Mouse (Mus musculus): ENCODE measurements at regions not wholly inside any gene's neighbourhood (a gene's known extent, or its start where the extent isn't known, plus 50 kb on each side); places are given as distances from the start of the nearest gene placed in this dataset.

- no peaks in the 10 kb centered on the region for H3K4me1 ChIP-seq (ENCODE audit: control insufficient read depth, insufficient read depth, low read length)
- H3K9me3 ChIP-seq (replicated peaks; ENCODE audit: control insufficient read depth, low read length): no peaks in the 10 kb centered on the region
- 65% methylated on average over 1 of the region's 1 CpGs for WGBS
- no peak for ATAC-seq (replicated peaks; ENCODE audit: extremely low read depth, insufficient read depth, low FRiP score)
- H3K4me3 ChIP-seq (ENCODE audit: low read length): no peak overlapping the region
- no peaks in the 10 kb centered on the region for H3K36me3 ChIP-seq (ENCODE audit: control insufficient read depth, insufficient read depth)
- no peak overlapping the region for H3K27ac ChIP-seq (ENCODE audit: low read length)
- H3K9ac ChIP-seq (ENCODE audit: low read length): no peak overlapping the region
- no peak overlapping the region for H3K4me2 ChIP-seq (ENCODE audit: low read depth, low read length)
- H3K27me3 ChIP-seq (ENCODE audit: control insufficient read depth, insufficient read depth, low read length): no peaks in the 10 kb centered on the region
Observed at GRCm38 (mm10) chr17:51459119-51459518, 280.0 kb upstream of the Tbc1d5 start.

GRCm38 (mm10) chr17:51415746-51416145 is 236.6 kb upstream of the Tbc1d5 start:
- 55% methylated on average over 6 of the region's 6 CpGs for WGBS
- Histone ChIP-seq H3K4me2 (ENCODE audit: low read depth, low read length) (no peak overlapping the region), H3K4me3 (ENCODE audit: low read length) (no peak overlapping the region), H3K27ac (ENCODE audit: low read length) (no peak overlapping the region), H3K9ac (ENCODE audit: low read length) (no peak overlapping the region), H3K36me3 (ENCODE audit: control insufficient read depth, insufficient read depth) (no peaks in the 10 kb centered on the region), H3K4me1 (ENCODE audit: control insufficient read depth, insufficient read depth, low read length) (no peaks in the 10 kb centered on the region), H3K9me3 (replicated peaks; ENCODE audit: control insufficient read depth, low read length) (no peaks in the 10 kb centered on the region), H3K27me3 (ENCODE audit: control insufficient read depth, insufficient read depth, low read length) (no peaks in the 10 kb centered on the region)
- ATAC-seq (replicated peaks; ENCODE audit: extremely low read depth, insufficient read depth, low FRiP score): no peak; the same call in 1 of the 2 replicates

- H3K36me3 ChIP-seq (ENCODE audit: control insufficient read depth, insufficient read depth): no peaks in the 10 kb centered on the region
- no peaks in the 10 kb centered on the region for H3K4me1 ChIP-seq (ENCODE audit: control insufficient read depth, insufficient read depth, low read length)
- WGBS: 57% methylated on average over 4 of the region's 4 CpGs
- no peak overlapping the region for H3K4me2 ChIP-seq (ENCODE audit: low read depth, low read length)
- no peaks in the 10 kb centered on the region for H3K27me3 ChIP-seq (ENCODE audit: control insufficient read depth, insufficient read depth, low read length)
- no peaks in the 10 kb centered on the region for H3K9me3 ChIP-seq (replicated peaks; ENCODE audit: control insufficient read depth, low read length)
- H3K9ac ChIP-seq (ENCODE audit: low read length): no peak overlapping the region
- ATAC-seq (replicated peaks; ENCODE audit: extremely low read depth, insufficient read depth, low FRiP score): no peak
- no peak overlapping the region for H3K27ac ChIP-seq (ENCODE audit: low read length)
- H3K4me3 ChIP-seq (ENCODE audit: low read length): no peak overlapping the region
Observed at GRCm38 (mm10) chr17:51414304-51414703, 235.2 kb upstream of the Tbc1d5 start.

- Histone ChIP-seq H3K9me3 (replicated peaks; ENCODE audit: control insufficient read depth, low read length) (no peaks in the 10 kb centered on the region), H3K27me3 (ENCODE audit: control insufficient read depth, insufficient read depth, low read length) (no peaks in the 10 kb centered on the region), H3K4me2 (ENCODE audit: low read depth, low read length) (no peak overlapping the region), H3K9ac (ENCODE audit: low read length) (no peak overlapping the region), H3K4me1 (ENCODE audit: control insufficient read depth, insufficient read depth, low read length) (no peaks in the 10 kb centered on the region), H3K36me3 (ENCODE audit: control insufficient read depth, insufficient read depth) (no peaks in the 10 kb centered on the region), H3K27ac (ENCODE audit: low read length) (no peak overlapping the region), H3K4me3 (ENCODE audit: low read length) (no peak overlapping the region)
- no peak for ATAC-seq (replicated peaks; ENCODE audit: extremely low read depth, insufficient read depth, low FRiP score)
Observed at GRCm38 (mm10) chr17:51413741-51414140, 234.6 kb upstream of the Tbc1d5 start.

- no peaks in the 10 kb centered on the region for H3K27me3 ChIP-seq (ENCODE audit: control insufficient read depth, insufficient read depth, low read length)
- no peak overlapping the region for H3K4me2 ChIP-seq (ENCODE audit: low read depth, low read length)
- H3K4me1 ChIP-seq (ENCODE audit: control insufficient read depth, insufficient read depth, low read length): no peaks in the 10 kb centered on the region
- no peak overlapping the region for H3K27ac ChIP-seq (ENCODE audit: low read length)
- H3K4me3 ChIP-seq (ENCODE audit: low read length): no peak overlapping the region
- 85% methylated on average over 12 of the region's 12 CpGs for WGBS
- no peaks in the 10 kb centered on the region for H3K9me3 ChIP-seq (replicated peaks; ENCODE audit: control insufficient read depth, low read length)
- no peak overlapping the region for H3K9ac ChIP-seq (ENCODE audit: low read length)
- ATAC-seq (replicated peaks; ENCODE audit: extremely low read depth, insufficient read depth, low FRiP score): no peak
- no peaks in the 10 kb centered on the region for H3K36me3 ChIP-seq (ENCODE audit: control insufficient read depth, insufficient read depth)
Observed at GRCm38 (mm10) chr17:51411545-51412094, 232.5 kb upstream of the Tbc1d5 start.

GRCm38 (mm10) chr17:51408894-51409293 is 229.7 kb upstream of the Tbc1d5 start:
- no peaks in the 10 kb centered on the region for H3K4me1 ChIP-seq (ENCODE audit: control insufficient read depth, insufficient read depth, low read length)
- no peaks in the 10 kb centered on the region for H3K27me3 ChIP-seq (ENCODE audit: control insufficient read depth, insufficient read depth, low read length)
- no peak overlapping the region for H3K9ac ChIP-seq (ENCODE audit: low read length)
- no peaks in the 10 kb centered on the region for H3K9me3 ChIP-seq (replicated peaks; ENCODE audit: control insufficient read depth, low read length)
- peak overlapping the region; percentile 48 for H3K27ac ChIP-seq (ENCODE audit: low read length)
- H3K4me2 ChIP-seq (ENCODE audit: low read depth, low read length): no peak overlapping the region
- WGBS: 43% methylated on average over 5 of the region's 5 CpGs
- H3K36me3 ChIP-seq (ENCODE audit: control insufficient read depth, insufficient read depth): no peaks in the 10 kb centered on the region
- no peak for ATAC-seq (replicated peaks; ENCODE audit: extremely low read depth, insufficient read depth, low FRiP score)
- no peak overlapping the region for H3K4me3 ChIP-seq (ENCODE audit: low read length)

GRCm38 (mm10) chr17:51408367-51408766 is 229.2 kb upstream of the Tbc1d5 start:
- no peaks in the 10 kb centered on the region for H3K36me3 ChIP-seq (ENCODE audit: control insufficient read depth, insufficient read depth)

GRCm38 (mm10) chr17:51407046-51407445 is 227.9 kb upstream of the Tbc1d5 start:
- Histone ChIP-seq H3K9ac (ENCODE audit: low read length) (no peak overlapping the region), H3K9me3 (replicated peaks; ENCODE audit: control insufficient read depth, low read length) (no peaks in the 10 kb centered on the region), H3K27ac (ENCODE audit: low read length) (no peak overlapping the region), H3K36me3 (ENCODE audit: control insufficient read depth, insufficient read depth) (no peaks in the 10 kb centered on the region), H3K4me3 (ENCODE audit: low read length) (no peak overlapping the region), H3K27me3 (ENCODE audit: control insufficient read depth, insufficient read depth, low read length) (no peaks in the 10 kb centered on the region), H3K4me2 (ENCODE audit: low read depth, low read length) (no peak overlapping the region), H3K4me1 (ENCODE audit: control insufficient read depth, insufficient read depth, low read length) (no peaks in the 10 kb centered on the region)
- 76% methylated on average over 4 of the region's 4 CpGs for WGBS
- 0 out of 2 replicates have a peak, but pooled peaks have one; percentile 21 for ATAC-seq (replicated peaks; ENCODE audit: extremely low read depth, insufficient read depth, low FRiP score)

More at GRCm38 (mm10) chr17:51408367-51408766, 229.2 kb upstream of the Tbc1d5 start:
- Histone ChIP-seq H3K27me3 (ENCODE audit: control insufficient read depth, insufficient read depth, low read length) (no peaks in the 10 kb centered on the region), H3K27ac (ENCODE audit: low read length) (0 out of 2 replicates have a peak overlapping the region, but pooled peaks have one; percentile 37), H3K4me3 (ENCODE audit: low read length) (no peak overlapping the region), H3K9ac (ENCODE audit: low read length) (no peak overlapping the region), H3K9me3 (replicated peaks; ENCODE audit: control insufficient read depth, low read length) (no peaks in the 10 kb centered on the region), H3K4me1 (ENCODE audit: control insufficient read depth, insufficient read depth, low read length) (no peaks in the 10 kb centered on the region), H3K4me2 (ENCODE audit: low read depth, low read length) (no peak overlapping the region)
- peak; percentile 61 for ATAC-seq (replicated peaks; ENCODE audit: extremely low read depth, insufficient read depth, low FRiP score)
- WGBS: 46% methylated on average over 3 of the region's 3 CpGs

GRCm38 (mm10) chr17:51405059-51405458 is 225.9 kb upstream of the Tbc1d5 start:
- no peak overlapping the region for H3K9ac ChIP-seq (ENCODE audit: low read length)
- H3K4me1 ChIP-seq (ENCODE audit: control insufficient read depth, insufficient read depth, low read length): no peaks in the 10 kb centered on the region
- whole genome bisulfite sequencing: 71% methylated on average over 3 of the region's 3 CpGs
- no peak overlapping the region for H3K4me3 ChIP-seq (ENCODE audit: low read length)
- no peak overlapping the region for H3K27ac ChIP-seq (ENCODE audit: low read length)
- H3K27me3 ChIP-seq (ENCODE audit: control insufficient read depth, insufficient read depth, low read length): no peaks in the 10 kb centered on the region
- no peaks in the 10 kb centered on the region for H3K36me3 ChIP-seq (ENCODE audit: control insufficient read depth, insufficient read depth)
- no peak for ATAC-seq (replicated peaks; ENCODE audit: extremely low read depth, insufficient read depth, low FRiP score)
- no peaks in the 10 kb centered on the region for H3K9me3 ChIP-seq (replicated peaks; ENCODE audit: control insufficient read depth, low read length)
- H3K4me2 ChIP-seq (ENCODE audit: low read depth, low read length): no peak overlapping the region
